Mouse (Mus musculus): ENCODE data around the gene Guca1b. TPM values are rescaled to one million over a fixed set of nuclear protein-coding genes. Genes with fewer than 3 reads are reported as not detected.

Gene Guca1b
- polyA plus RNA-seq, 1 experiment: 3.1 TPM

GRCm38 (mm10) chr17:47384064-47384463, 1.1 kb upstream of the Guca1b start:
- Histone ChIP-seq H3K27ac (ENCODE audit: control insufficient read depth, insufficient read depth, low read length) (no peak overlapping the region), H3K4me1 (replicated peaks; ENCODE audit: control insufficient read depth, insufficient read depth, low read length) (no peaks in the 10 kb centered on the region), H3K27me3 (ENCODE audit: control insufficient read depth, insufficient read depth, low read length) (no peaks in the 10 kb centered on the region), H3K4me3 (ENCODE audit: control insufficient read depth, insufficient read depth, low read length) (no peak overlapping the region), H3K36me3 (ENCODE audit: control insufficient read depth, insufficient read depth, low read length) (no peaks in the 10 kb centered on the region)
- no peak for DNase-seq
- WGBS: 96% methylated on average over 3 of the region's 3 CpGs
- TF ChIP-seq POLR2A (IDR thresholded peaks at IDR 0.05; ENCODE audit: control insufficient read depth, extremely low read depth, insufficient read depth, low read length, poor library complexity) (no peak), CTCF (IDR thresholded peaks at IDR 0.05; ENCODE audit: borderline replicate concordance, control insufficient read depth, extremely low read depth, insufficient read depth, low read length, poor library complexity) (no peak)

- TF ChIP-seq POLR2A (IDR thresholded peaks at IDR 0.05; ENCODE audit: control insufficient read depth, extremely low read depth, insufficient read depth, low read length, poor library complexity): no peak
- peak; percentile 75; the same call in 1 of the 2 replicates for TF ChIP-seq CTCF (IDR thresholded peaks at IDR 0.05; ENCODE audit: borderline replicate concordance, control insufficient read depth, extremely low read depth, insufficient read depth, low read length, poor library complexity)
- H3K27me3 ChIP-seq (ENCODE audit: control insufficient read depth, insufficient read depth, low read length): no peaks in the 10 kb centered on the region
- DNase-seq: peak; percentile 76
- WGBS: 62% methylated on average over 4 of the region's 4 CpGs
- H3K4me1 ChIP-seq (replicated peaks; ENCODE audit: control insufficient read depth, insufficient read depth, low read length): no peaks in the 10 kb centered on the region
- H3K36me3 ChIP-seq (ENCODE audit: control insufficient read depth, insufficient read depth, low read length): no peaks in the 10 kb centered on the region
- H3K4me3 ChIP-seq (ENCODE audit: control insufficient read depth, insufficient read depth, low read length): no peak overlapping the region
- H3K27ac ChIP-seq (ENCODE audit: control insufficient read depth, insufficient read depth, low read length): no peak overlapping the region
Observed at GRCm38 (mm10) chr17:47386649-47387048, 1.5 kb downstream of the Guca1b start.

GRCm38 (mm10) chr17:47394223-47394869, 9.2 kb downstream of the Guca1b start:
- Histone ChIP-seq H3K4me1 (replicated peaks; ENCODE audit: control insufficient read depth, insufficient read depth, low read length) (peaks cover 14% of the 10 kb centered on the region), H3K27me3 (ENCODE audit: control insufficient read depth, insufficient read depth, low read length) (no peaks in the 10 kb centered on the region; the same call in 1 of the 2 replicates), H3K36me3 (ENCODE audit: control insufficient read depth, insufficient read depth, low read length) (no peaks in the 10 kb centered on the region), H3K4me3 (ENCODE audit: control insufficient read depth, insufficient read depth, low read length) (no peak overlapping the region), H3K27ac (ENCODE audit: control insufficient read depth, insufficient read depth, low read length) (no peak overlapping the region)
- 8% methylated on average over 23 of the region's 24 CpGs for WGBS
- no peak for TF ChIP-seq CTCF (IDR thresholded peaks at IDR 0.05; ENCODE audit: borderline replicate concordance, control insufficient read depth, extremely low read depth, insufficient read depth, low read length, poor library complexity)
- TF ChIP-seq POLR2A (IDR thresholded peaks at IDR 0.05; ENCODE audit: control insufficient read depth, extremely low read depth, insufficient read depth, low read length, poor library complexity): no peak
- no peak for DNase-seq

- under 1% methylated on average over 20 of the region's 20 CpGs for WGBS
Observed at GRCm38 (mm10) chr17:47395376-47395913, 10.3 kb downstream of the Guca1b start.

GRCm38 (mm10) chr17:47399091-47399490, 13.9 kb downstream of the Guca1b start:
- DNase-seq: no peak
- Histone ChIP-seq H3K36me3 (ENCODE audit: control insufficient read depth, insufficient read depth, low read length) (no peaks in the 10 kb centered on the region), H3K4me1 (replicated peaks; ENCODE audit: control insufficient read depth, insufficient read depth, low read length) (peaks cover 14% of the 10 kb centered on the region), H3K27me3 (ENCODE audit: control insufficient read depth, insufficient read depth, low read length) (no peaks in the 10 kb centered on the region; the same call in 1 of the 2 replicates), H3K4me3 (ENCODE audit: control insufficient read depth, insufficient read depth, low read length) (no peak overlapping the region), H3K27ac (ENCODE audit: control insufficient read depth, insufficient read depth, low read length) (no peak overlapping the region)
- WGBS: 88% methylated on average over 8 of the region's 8 CpGs
- no peak for TF ChIP-seq CTCF (IDR thresholded peaks at IDR 0.05; ENCODE audit: borderline replicate concordance, control insufficient read depth, extremely low read depth, insufficient read depth, low read length, poor library complexity)
- TF ChIP-seq POLR2A (IDR thresholded peaks at IDR 0.05; ENCODE audit: control insufficient read depth, extremely low read depth, insufficient read depth, low read length, poor library complexity): no peak

More at GRCm38 (mm10) chr17:47395376-47395913, 10.3 kb downstream of the Guca1b start:
- Histone ChIP-seq H3K4me3 (ENCODE audit: control insufficient read depth, insufficient read depth, low read length) (peak overlapping the region; percentile 34), H3K27me3 (ENCODE audit: control insufficient read depth, insufficient read depth, low read length) (no peaks in the 10 kb centered on the region; the same call in 1 of the 2 replicates), H3K4me1 (replicated peaks; ENCODE audit: control insufficient read depth, insufficient read depth, low read length) (peaks cover 14% of the 10 kb centered on the region), H3K36me3 (ENCODE audit: control insufficient read depth, insufficient read depth, low read length) (no peaks in the 10 kb centered on the region), H3K27ac (ENCODE audit: control insufficient read depth, insufficient read depth, low read length) (no peak overlapping the region)
- peak; percentile 28 for DNase-seq
- TF ChIP-seq CTCF (IDR thresholded peaks at IDR 0.05; ENCODE audit: borderline replicate concordance, control insufficient read depth, extremely low read depth, insufficient read depth, low read length, poor library complexity) (no peak), POLR2A (IDR thresholded peaks at IDR 0.05; ENCODE audit: control insufficient read depth, extremely low read depth, insufficient read depth, low read length, poor library complexity) (no peak)

GRCm38 (mm10) chr17:47400451-47400850, 15.3 kb downstream of the Guca1b start, which contains the start of gene Guca1a:
Gene Guca1a (minus strand): TSS chr17:47400584.
- Histone ChIP-seq H3K36me3 (ENCODE audit: control insufficient read depth, insufficient read depth, low read length) (no peaks in the 10 kb centered on the region), H3K4me3 (ENCODE audit: control insufficient read depth, insufficient read depth, low read length) (no peak within 1 kb of the TSS), H3K27ac (ENCODE audit: control insufficient read depth, insufficient read depth, low read length) (no peak within 1 kb of the TSS), H3K4me1 (replicated peaks; ENCODE audit: control insufficient read depth, insufficient read depth, low read length) (peaks cover under 1% of the 10 kb centered on the region), H3K27me3 (ENCODE audit: control insufficient read depth, insufficient read depth, low read length) (no peaks in the 10 kb centered on the region)
- no peak for TF ChIP-seq POLR2A (IDR thresholded peaks at IDR 0.05; ENCODE audit: control insufficient read depth, extremely low read depth, insufficient read depth, low read length, poor library complexity)
- no peak for TF ChIP-seq CTCF (IDR thresholded peaks at IDR 0.05; ENCODE audit: borderline replicate concordance, control insufficient read depth, extremely low read depth, insufficient read depth, low read length, poor library complexity)
- 87% methylated on average over 10 of the region's 10 CpGs for WGBS
- DNase-seq: no peak
